Mouse (Mus musculus) kidney, adult 2 months (tissue): ENCODE measurements around the gene Gnao1.

ENCODE experiments used
- CTCF ChIP-seq: fragments of 200-500 bp; conservative IDR thresholded peaks from 2 replicates; pipeline ENCODE4 v1.5.1; 2011; ENCODE audit warnings: low read depth, mild to moderate bottlenecking, control low read depth, low read length, moderate library complexity, mixed read lengths; ENCODE audit not compliant: insufficient read depth, insufficient read length
- POLR2A ChIP-seq: fragments of 200-500 bp; IDR thresholded peaks from one replicate; pipeline ENCODE4 v1.6.1; 2011; ENCODE audit warnings: low read depth, low read length, control low read depth

DNA sequence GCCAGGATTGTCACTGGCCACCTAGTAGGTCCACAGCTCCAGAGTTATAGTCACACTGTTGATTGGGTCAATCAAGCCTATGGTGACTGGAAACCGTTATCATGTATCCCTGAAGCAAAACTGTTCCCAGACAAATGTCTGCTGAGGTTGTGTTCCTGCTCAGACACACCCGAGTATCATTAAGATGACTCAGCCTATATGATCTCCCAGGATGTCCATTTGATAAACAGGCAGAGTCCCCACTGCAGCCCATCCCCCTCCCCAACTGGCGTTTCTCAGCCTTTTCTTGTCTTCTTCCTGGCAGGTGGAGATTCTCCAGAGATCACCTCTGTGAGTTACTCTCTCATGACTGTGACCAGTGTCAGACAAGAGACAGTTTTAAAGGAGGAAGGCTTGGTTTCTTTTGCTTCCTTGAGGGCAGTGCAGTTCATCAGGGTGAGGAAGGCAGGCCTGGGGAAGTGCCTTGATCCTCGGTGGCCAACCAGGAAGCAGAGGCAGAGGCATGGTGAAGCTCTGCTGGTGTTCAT is 78.4 kb downstream of the Gnao1 start:
- TF ChIP-seq POLR2A (no peak), CTCF (no peak)
